Mouse (Mus musculus) neural tube, embryonic 14.5 days (tissue): ENCODE measurements around the gene Cdk14. TPM values are rescaled to one million over a fixed set of nuclear protein-coding genes. Genes with fewer than 3 reads are reported as not detected.

Experiments
- ATAC-seq: fragments of 200-750 bp; cut with Nextera tagmentation; 2 replicates; pipeline ENCODE4 v1.8.0; 2017; ENCODE audit warnings: low read depth, mild to moderate bottlenecking, moderate TSS enrichment, moderate library complexity
- H3K27ac ChIP-seq: fragments of 300-500 bp; sonication (generic); 2 replicates; pipeline ENCODE4 v1.5.1; 2014; ENCODE audit warnings: low read depth, mild to moderate bottlenecking, control low read depth, low read length, moderate library complexity, mixed read lengths
- H3K27me3 ChIP-seq: fragments of 300-500 bp; sonication (generic); 2 replicates; pipeline ENCODE4 v1.6.1; 2014; ENCODE audit warnings: low read length; ENCODE audit not compliant: control insufficient read depth, insufficient read depth
- H3K36me3 ChIP-seq: fragments of 300-500 bp; sonication (generic); 2 replicates; pipeline ENCODE4 v1.6.1; 2014; ENCODE audit warnings: low read length, mixed read lengths; ENCODE audit not compliant: control insufficient read depth, insufficient read depth
- H3K4me1 ChIP-seq: fragments of 300-500 bp; sonication (generic); 2 replicates; pipeline ENCODE4 v1.6.1; 2014; ENCODE audit warnings: low read length; ENCODE audit not compliant: control insufficient read depth, insufficient read depth
- H3K4me2 ChIP-seq: fragments of 300-500 bp; sonication (generic); 2 replicates; pipeline ENCODE4 v1.6.1; 2014; ENCODE audit warnings: mild to moderate bottlenecking, low read depth, low read length, control low read depth
- H3K4me3 ChIP-seq: fragments of 300-500 bp; sonication (generic); 2 replicates; pipeline ENCODE4 v1.5.1; 2014; ENCODE audit warnings: low read depth, low read length, control low read depth, mixed read lengths
- H3K9ac ChIP-seq: fragments of 300-500 bp; sonication (generic); replicated peaks from 2 replicates; pipeline ENCODE4 v1.6.1; 2014; ENCODE audit warnings: low read depth, mild to moderate bottlenecking, control low read depth, low read length, mixed read lengths
- H3K9me3 ChIP-seq: fragments of 300-500 bp; sonication (generic); 2 replicates; pipeline ENCODE4 v1.6.1; 2016; ENCODE audit warnings: low read length; ENCODE audit not compliant: control insufficient read depth
- WGBS: fragments of 180-500 bp; shearing (Covaris S2); extraction: QIAGEN DNeasy Blood & Tissue Kit; methylation state at CpG from one replicate; pipeline ENCODE4 v1.1.7; 2014; 5-methylcytosine and 5-hydroxymethylcytosine counted together
- polyA plus RNA-seq: library from polyadenylated mRNA; unstranded; fragments of >200 nt; fragmentation: Nextera tagmentation; extraction: Ambion mirVana; gene quantifications from 2 replicates; pipeline ENCODE4 v1.2.1, GENCODE M21; 2014

The Cdk14 gene
- polyA plus RNA-seq, 1 experiment from 2014 or later: 53.5 TPM

- ATAC-seq: no peak
- H3K36me3 ChIP-seq: no peaks in the 10 kb centered on the region
- no peak overlapping the region for H3K27ac ChIP-seq
- no peak overlapping the region for H3K4me3 ChIP-seq
- 97% methylated on average over 4 of the region's 4 CpGs for WGBS
- no peaks in the 10 kb centered on the region for H3K27me3 ChIP-seq
- H3K4me2 ChIP-seq: no peak overlapping the region
- H3K9me3 ChIP-seq: no peaks in the 10 kb centered on the region
- H3K9ac ChIP-seq: no peak overlapping the region
- peaks cover 12% of the 10 kb centered on the region; the same call in 1 of the 2 replicates for H3K4me1 ChIP-seq
These were observed 595.0 kb downstream of the Cdk14 start for GRCm38 (mm10) chr5:4825076-4825475.

- H3K9me3 ChIP-seq: no peaks in the 10 kb centered on the region
- H3K27me3 ChIP-seq: no peaks in the 10 kb centered on the region
- no peak overlapping the region for H3K27ac ChIP-seq
- H3K36me3 ChIP-seq: no peaks in the 10 kb centered on the region
- peaks cover 12% of the 10 kb centered on the region; the same call in 1 of the 2 replicates for H3K4me1 ChIP-seq
- H3K4me2 ChIP-seq: no peak overlapping the region
- no peak for ATAC-seq
- no peak overlapping the region for H3K4me3 ChIP-seq
- WGBS: 64% methylated on average over 1 of the region's 1 CpGs
- H3K9ac ChIP-seq: no peak overlapping the region
These were observed 595.9 kb downstream of the Cdk14 start for GRCm38 (mm10) chr5:4824171-4824570.

DNA sequence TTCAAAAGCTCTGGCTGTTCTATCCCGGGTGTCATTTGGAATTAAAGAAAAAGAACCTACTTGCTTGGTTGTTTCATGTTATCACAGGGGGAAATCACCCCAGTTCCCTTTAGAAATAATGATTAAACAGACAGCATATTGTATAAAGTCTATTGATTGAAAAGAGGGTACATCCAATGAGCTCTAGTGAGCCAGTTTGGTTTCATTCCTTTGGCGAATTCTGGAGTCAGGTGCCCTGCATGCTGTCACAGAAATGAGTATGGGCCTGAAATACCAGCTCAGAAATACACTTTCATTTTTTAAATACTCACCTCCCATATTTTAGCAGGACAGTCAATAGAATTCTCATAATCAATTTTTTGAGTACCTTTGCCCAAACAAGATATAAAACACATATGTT is 598.1 kb downstream of the Cdk14 start:
- H3K36me3 ChIP-seq: no peaks in the 10 kb centered on the region
- no peak for ATAC-seq
- H3K27ac ChIP-seq: no peak overlapping the region
- no peak overlapping the region for H3K4me3 ChIP-seq
- H3K4me2 ChIP-seq: peak overlapping the region; percentile 25; the same call in 1 of the 2 replicates
- no peak overlapping the region for H3K9ac ChIP-seq
- H3K4me1 ChIP-seq: peaks cover 12% of the 10 kb centered on the region; the same call in 1 of the 2 replicates
- no peaks in the 10 kb centered on the region for H3K9me3 ChIP-seq
- no peaks in the 10 kb centered on the region for H3K27me3 ChIP-seq
- 36% methylated on average over 2 of the region's 2 CpGs for WGBS

GRCm38 (mm10) chr5:4821368-4821771 is 598.7 kb downstream of the Cdk14 start:
- no peak overlapping the region for H3K27ac ChIP-seq
- peak overlapping the region; percentile 25; the same call in 1 of the 2 replicates for H3K4me2 ChIP-seq
- no peaks in the 10 kb centered on the region for H3K36me3 ChIP-seq
- H3K9me3 ChIP-seq: no peaks in the 10 kb centered on the region
- H3K4me3 ChIP-seq: no peak overlapping the region
- 11% methylated on average over 8 of the region's 8 CpGs for WGBS
- no peaks in the 10 kb centered on the region for H3K27me3 ChIP-seq
- H3K9ac ChIP-seq: no peak overlapping the region
- H3K4me1 ChIP-seq: peaks cover 12% of the 10 kb centered on the region; the same call in 1 of the 2 replicates
- ATAC-seq: peak; percentile 58; the same call in 1 of the 2 replicates

GRCm38 (mm10) chr5:4816981-4817380 is 603.1 kb downstream of the Cdk14 start:
- Histone ChIP-seq H3K4me3 (no peak overlapping the region), H3K4me1 (peaks cover 9% of the 10 kb centered on the region; the same call in 1 of the 2 replicates), H3K9ac (no peak overlapping the region), H3K27me3 (no peaks in the 10 kb centered on the region), H3K36me3 (no peaks in the 10 kb centered on the region), H3K9me3 (no peaks in the 10 kb centered on the region), H3K27ac (no peak overlapping the region), H3K4me2 (no peak overlapping the region)
- 84% methylated on average over 5 of the region's 5 CpGs for WGBS
- no peak for ATAC-seq

- no peak for ATAC-seq
- no peaks in the 10 kb centered on the region for H3K4me1 ChIP-seq
- 86% methylated on average over 7 of the region's 7 CpGs for WGBS
These were observed 605.5 kb downstream of the Cdk14 start for GRCm38 (mm10) chr5:4814465-4815204.

DNA sequence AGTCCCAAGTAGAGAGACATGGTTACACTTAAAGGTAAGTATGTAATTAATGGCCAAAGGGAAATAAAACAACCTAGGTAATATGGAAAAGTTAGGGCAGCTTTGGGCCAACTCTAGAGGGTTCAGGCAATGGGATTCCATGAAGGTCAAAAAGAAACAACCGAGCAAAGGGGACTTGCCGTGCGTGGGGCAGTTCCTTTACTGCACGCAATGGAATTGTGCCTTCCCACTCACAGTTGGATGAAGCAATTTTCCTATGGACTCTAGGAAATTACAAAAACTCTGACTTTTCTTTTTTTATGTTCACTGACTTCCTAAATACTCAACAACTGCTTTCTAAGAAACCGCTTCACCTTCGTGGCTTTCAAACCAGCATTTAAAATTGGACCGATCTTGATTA is 606.8 kb downstream of the Cdk14 start:
- Histone ChIP-seq H3K36me3 (no peaks in the 10 kb centered on the region), H3K27ac (no peak overlapping the region), H3K9me3 (no peaks in the 10 kb centered on the region), H3K4me1 (no peaks in the 10 kb centered on the region), H3K9ac (no peak overlapping the region), H3K27me3 (no peaks in the 10 kb centered on the region), H3K4me3 (no peak overlapping the region), H3K4me2 (no peak overlapping the region)
- 95% methylated on average over 7 of the region's 7 CpGs for WGBS
- no peak for ATAC-seq

More at GRCm38 (mm10) chr5:4814465-4815204, 605.5 kb downstream of the Cdk14 start:
- Histone ChIP-seq H3K9me3 (no peaks in the 10 kb centered on the region), H3K27me3 (no peaks in the 10 kb centered on the region), H3K27ac (no peak overlapping the region), H3K9ac (no peak overlapping the region), H3K4me3 (no peak overlapping the region), H3K4me2 (no peak overlapping the region), H3K36me3 (no peaks in the 10 kb centered on the region)

- ATAC-seq: peak; percentile 89
- no peak overlapping the region for H3K4me3 ChIP-seq
- H3K9ac ChIP-seq: no peak overlapping the region
- no peaks in the 10 kb centered on the region for H3K27me3 ChIP-seq
- H3K36me3 ChIP-seq: no peaks in the 10 kb centered on the region
- no peaks in the 10 kb centered on the region for H3K9me3 ChIP-seq
- no peak overlapping the region for H3K4me2 ChIP-seq
- no peaks in the 10 kb centered on the region for H3K4me1 ChIP-seq
- 31% methylated on average over 13 of the region's 13 CpGs for WGBS
- H3K27ac ChIP-seq: no peak overlapping the region
These were observed 607.9 kb downstream of the Cdk14 start for GRCm38 (mm10) chr5:4812036-4812729.

- Histone ChIP-seq H3K4me3 (no peak overlapping the region), H3K36me3 (no peaks in the 10 kb centered on the region), H3K27ac (no peak overlapping the region), H3K4me2 (no peak overlapping the region), H3K4me1 (no peaks in the 10 kb centered on the region), H3K27me3 (no peaks in the 10 kb centered on the region), H3K9ac (no peak overlapping the region), H3K9me3 (no peaks in the 10 kb centered on the region)
- 51% methylated on average over 4 of the region's 4 CpGs for WGBS
- ATAC-seq: no peak
These were observed 614.9 kb downstream of the Cdk14 start for GRCm38 (mm10) chr5:4805228-4805627.
